Mouse (Mus musculus): ENCODE measurements around the gene Hoxa3.

The Hoxa3 gene

GRCm38 (mm10) chr6:52203371-52204049 is 9.6 kb downstream of the Hoxa3 start:
- DNase-seq = no peak

- no peak for DNase-seq
Measured at GRCm38 (mm10) chr6:52203121-52203370, 10.1 kb downstream of the Hoxa3 start.

- no peak for DNase-seq
Measured at GRCm38 (mm10) chr6:52202362-52203120, 10.6 kb downstream of the Hoxa3 start.

GRCm38 (mm10) chr6:52201269-52201668 is 11.9 kb downstream of the Hoxa3 start:
- DNase-seq = no peak

- no peak for DNase-seq
Measured at GRCm38 (mm10) chr6:52200751-52201250, 12.3 kb downstream of the Hoxa3 start.

- no peak for DNase-seq
Measured at GRCm38 (mm10) chr6:52200073-52200750, 12.9 kb downstream of the Hoxa3 start.

- no peak for DNase-seq
Measured at GRCm38 (mm10) chr6:52197271-52197670, 15.9 kb downstream of the Hoxa3 start.

- no peak for DNase-seq
Measured at GRCm38 (mm10) chr6:52196811-52197210, 16.3 kb downstream of the Hoxa3 start.

GRCm38 (mm10) chr6:52194690-52195089 is 18.4 kb downstream of the Hoxa3 start:
- no peak for DNase-seq

- DNase-seq = no peak
Measured at GRCm38 (mm10) chr6:52191860-52192550, 21.1 kb downstream of the Hoxa3 start.

GRCm38 (mm10) chr6:52190906-52191810 is 22.0 kb downstream of the Hoxa3 start, which contains the start of gene Hoxa4:
TSS of gene Hoxa4 (minus strand) at chr6:52191753.
- no peak for DNase-seq

- no peak for DNase-seq
Measured at GRCm38 (mm10) chr6:52190410-52190809, 22.7 kb downstream of the Hoxa3 start.

- DNase-seq = no peak
Measured at GRCm38 (mm10) chr6:52189909-52190308, 23.2 kb downstream of the Hoxa3 start.

GRCm38 (mm10) chr6:52189172-52189591 is 24.0 kb downstream of the Hoxa3 start:
- DNase-seq = no peak

- no peak for DNase-seq
Measured at GRCm38 (mm10) chr6:52186500-52186899, 26.6 kb downstream of the Hoxa3 start.

- DNase-seq = no peak
Measured at GRCm38 (mm10) chr6:52185834-52186233, 27.3 kb downstream of the Hoxa3 start.

- DNase-seq = no peak
Measured at GRCm38 (mm10) chr6:52185222-52185621, 27.9 kb downstream of the Hoxa3 start.

- no peak for DNase-seq
Measured at GRCm38 (mm10) chr6:52184668-52185067, 28.5 kb downstream of the Hoxa3 start.

- no peak for DNase-seq
Measured at GRCm38 (mm10) chr6:52183311-52184080, 29.6 kb downstream of the Hoxa3 start.

- no peak for DNase-seq
Measured at GRCm38 (mm10) chr6:52182793-52183192, 30.3 kb downstream of the Hoxa3 start.

- DNase-seq = no peak
Measured at GRCm38 (mm10) chr6:52182030-52182429, 31.1 kb downstream of the Hoxa3 start.
